Mouse (Mus musculus) left cerebral cortex, adult 9 months (tissue): ENCODE data around the gene Abcb1b.
"Not testable (repeated sequence)": the region's sequence is repeated elsewhere in the genome, so short reads cannot be mapped to it uniquely, and the experiment has no call there.

Source experiments
- DNase-seq, 2 experiments: peaks; one replicate each; pipeline ENCODE4 v3.0.0; 2022; ENCODE audit warnings: low spot score in 2 of 2

Abcb1b gene

DNA sequence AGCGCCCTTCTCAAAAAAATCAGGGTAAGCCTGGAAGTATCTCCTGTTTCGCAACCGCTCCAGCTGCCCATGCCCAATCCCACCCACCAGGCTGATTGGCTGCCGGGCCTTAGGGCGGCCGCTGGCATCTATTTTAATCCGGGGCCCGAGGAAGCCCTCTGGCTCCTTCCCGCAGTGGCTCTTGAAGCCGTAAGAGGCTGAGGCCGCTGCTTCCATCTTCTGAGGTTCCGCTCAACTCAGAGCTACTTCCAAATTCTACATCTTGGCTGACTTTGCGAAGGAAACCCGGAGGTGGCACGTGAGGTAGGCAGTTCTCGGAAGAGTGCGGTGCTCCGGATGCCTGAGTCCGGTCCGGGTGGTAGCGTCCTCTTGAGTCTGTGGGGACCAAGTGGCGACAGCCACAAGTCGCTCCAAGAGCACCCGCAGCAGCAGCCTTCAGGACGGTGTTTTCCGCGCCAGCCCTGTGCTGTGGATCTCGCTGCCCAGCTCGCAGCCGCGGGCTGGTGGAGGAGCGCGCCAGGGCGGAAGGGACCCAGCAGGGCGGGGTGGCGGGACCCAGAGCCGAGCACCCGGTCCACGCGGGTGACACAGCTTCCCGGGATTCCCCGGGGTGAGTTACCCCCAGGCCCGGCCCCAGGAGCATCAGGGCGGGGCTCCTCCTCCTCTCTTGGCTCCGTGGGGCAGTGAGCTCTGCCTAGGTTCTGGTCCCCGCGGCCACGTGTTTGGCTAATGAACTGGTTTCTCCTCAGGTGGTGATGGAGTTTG is at the start of gene Abcb1b:
Gene Abcb1b, plus strand, starts transcription at position 161 of the 765 bp plus-strand sequence.
- peak; percentile 11 to 62 for DNase-seq

DNA sequence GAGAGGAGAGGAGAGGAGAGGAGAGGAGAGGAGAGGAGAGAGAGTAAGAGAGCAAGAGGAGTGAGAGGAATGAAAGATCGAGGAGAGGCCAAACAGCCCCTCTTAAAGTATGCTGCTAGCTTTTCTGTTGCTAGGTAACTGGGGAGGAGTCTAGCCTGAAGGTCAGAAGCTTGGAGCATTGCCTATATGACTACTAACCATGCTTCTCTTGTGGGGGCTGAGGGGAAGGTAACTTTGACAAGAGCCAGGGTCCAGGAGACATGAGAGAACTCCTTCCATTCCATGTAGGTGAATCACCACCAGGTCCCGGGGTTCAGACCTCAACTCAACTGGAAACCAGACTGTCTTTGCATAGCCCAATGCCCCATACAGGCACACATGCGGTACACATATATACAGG is 25.1 kb upstream of the Abcb1b start:
- DNase-seq: no peak

DNA sequence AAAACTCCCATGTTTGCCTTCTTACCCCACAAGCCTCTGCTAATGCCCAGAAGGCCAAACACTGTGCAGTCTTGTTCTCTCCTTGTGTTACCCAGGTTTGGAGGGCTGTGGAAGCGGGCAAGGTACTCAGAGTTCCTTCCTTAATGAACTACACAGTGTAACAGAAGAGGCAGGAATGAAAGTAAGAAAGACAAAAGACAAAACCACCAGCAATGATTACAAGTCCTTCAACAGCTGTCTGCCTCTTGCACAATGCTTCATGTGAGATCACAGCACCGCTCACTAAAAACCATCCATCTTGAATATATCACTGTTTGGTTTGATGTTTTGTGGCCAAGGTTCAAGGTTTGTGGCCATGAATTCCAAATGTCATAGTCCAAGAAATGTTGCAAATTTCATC is 19.6 kb upstream of the Abcb1b start:
- DNase-seq: no peak

DNA sequence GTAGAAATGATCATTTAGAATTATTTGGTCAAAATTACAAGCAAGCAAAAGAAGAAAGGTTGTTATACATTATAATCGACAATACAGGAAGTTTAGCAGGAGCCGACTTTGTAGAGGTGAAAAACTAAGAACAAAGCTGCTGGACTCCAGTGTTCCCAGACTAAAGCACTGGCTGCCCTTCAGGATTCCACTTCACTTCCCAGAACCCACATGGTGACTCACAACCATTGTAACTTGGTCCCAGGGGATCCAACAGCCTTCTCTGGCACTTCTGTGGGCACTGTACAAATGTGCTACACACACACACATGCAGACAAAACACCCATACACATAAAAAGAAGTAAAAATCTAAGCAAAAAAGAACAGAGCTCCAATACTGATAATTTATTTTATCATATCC is 19.2 kb upstream of the Abcb1b start:
- no peak for DNase-seq

DNA sequence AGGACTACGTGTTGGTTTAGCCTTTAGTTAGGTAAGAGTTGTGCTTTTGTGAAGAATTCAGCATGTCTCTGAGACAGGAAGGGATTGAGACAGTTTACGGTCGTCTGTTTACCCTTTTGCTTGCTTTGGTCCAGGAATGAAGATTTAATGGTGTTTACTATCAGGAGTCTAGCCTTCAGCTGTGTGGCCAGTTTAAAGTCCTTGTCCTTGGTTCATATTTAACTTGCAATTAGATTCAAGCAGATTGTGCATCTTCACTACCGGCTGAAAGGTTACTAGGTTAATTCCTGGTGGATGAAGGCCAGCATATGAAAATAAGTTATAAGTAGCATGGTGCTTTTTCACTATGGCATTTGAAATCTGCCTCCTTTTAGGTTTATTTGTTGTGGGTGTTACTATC is 5.7 kb upstream of the Abcb1b start:
- no peak for DNase-seq

DNA sequence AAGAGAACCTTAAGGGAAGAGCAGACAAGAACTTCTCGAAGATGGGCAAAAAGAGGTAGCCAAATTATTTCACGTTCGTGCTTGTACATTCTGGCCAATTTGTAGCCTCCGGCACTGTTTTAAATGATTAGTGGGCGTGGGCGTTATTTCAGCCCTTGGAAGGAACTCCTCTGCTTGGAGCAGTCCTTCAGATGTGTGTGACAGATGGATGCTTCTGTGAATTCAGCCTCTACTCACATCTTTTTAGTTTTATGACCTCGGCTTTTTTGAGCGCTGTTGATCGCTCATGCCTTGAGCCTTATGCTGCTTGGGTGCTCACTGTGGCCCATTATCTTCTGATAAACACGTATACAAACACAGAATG is 787 bp downstream of the Abcb1b start:
- no peak for DNase-seq

DNA sequence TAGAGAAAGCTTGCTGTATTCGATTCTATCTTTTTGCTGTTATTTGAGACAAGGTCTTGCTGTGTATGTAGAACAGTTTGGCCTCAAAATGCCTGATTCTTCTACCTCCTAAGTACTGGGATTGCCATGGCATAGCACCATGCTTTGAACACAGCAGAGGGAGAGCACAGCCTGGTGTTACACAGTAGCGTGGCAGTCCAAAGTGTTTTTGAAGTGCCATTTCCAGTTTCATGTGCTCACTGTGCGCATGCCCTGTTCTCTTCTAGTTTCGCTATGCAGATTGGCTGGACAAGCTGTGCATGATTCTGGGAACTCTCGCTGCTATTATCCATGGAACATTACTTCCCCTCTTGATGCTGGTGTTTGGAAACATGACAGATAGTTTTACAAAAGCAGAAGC is 7.8 kb downstream of the Abcb1b start:
- DNase-seq: no peak

DNA sequence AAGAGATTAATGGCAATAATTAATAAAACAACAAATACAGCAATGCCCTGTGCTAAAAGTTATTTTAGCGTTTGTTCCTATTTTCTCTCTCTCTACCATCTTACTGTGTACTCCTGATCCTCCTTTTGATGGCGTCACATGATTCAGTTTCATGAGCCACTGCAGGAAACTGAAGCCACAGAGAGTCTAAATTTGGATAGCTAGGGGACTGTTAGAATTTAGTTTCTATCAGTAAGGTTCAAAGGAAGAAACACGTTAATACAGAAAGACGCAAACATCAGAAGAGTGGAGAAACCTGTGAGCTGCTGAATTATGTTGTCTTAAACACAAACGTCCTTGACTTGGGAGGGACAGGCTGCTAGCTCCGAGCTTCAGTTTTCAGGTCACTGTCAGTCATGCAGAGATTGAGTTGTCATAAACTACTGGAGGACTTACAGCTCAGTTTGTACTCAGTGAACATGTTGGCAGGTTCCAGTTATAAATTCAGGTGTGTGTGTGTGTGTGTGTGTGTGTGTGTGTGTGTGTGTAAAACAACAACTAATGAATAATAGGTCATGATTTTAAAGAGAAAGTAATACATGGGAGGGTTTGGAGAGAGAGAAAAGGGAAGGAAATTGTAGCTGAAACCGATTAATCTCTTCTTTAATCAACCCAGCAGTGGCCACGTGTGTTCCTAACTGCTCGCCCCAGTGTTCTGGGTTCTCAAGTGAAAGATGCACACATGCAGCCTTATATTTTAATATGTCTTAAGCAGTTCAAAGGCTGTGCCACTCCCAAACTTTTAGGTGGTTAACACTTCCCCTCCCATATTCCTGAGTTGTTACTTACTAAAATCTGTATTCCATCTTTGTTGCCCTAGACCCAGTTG is 9.4 kb downstream of the Abcb1b start:
- DNase-seq: no peak

DNA sequence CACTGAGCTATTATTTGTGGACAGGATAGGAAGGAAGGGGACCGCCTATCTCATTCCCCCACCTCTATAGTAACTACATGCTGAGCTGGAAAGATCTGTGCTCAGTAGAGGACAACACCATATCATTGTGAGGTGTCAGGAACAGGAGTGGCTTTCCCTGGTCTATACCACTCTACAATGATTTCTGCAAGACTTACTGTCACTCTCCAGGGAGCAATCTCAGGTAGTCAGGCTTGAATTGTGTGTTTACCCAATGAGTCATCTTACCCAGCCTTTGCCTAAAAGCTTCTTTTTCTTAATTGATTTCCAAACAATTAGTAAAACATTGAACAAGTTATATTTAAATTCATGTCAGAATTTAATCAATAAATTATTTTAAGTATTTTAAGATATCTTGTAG is 15.9 kb downstream of the Abcb1b start:
- no peak for DNase-seq

DNA sequence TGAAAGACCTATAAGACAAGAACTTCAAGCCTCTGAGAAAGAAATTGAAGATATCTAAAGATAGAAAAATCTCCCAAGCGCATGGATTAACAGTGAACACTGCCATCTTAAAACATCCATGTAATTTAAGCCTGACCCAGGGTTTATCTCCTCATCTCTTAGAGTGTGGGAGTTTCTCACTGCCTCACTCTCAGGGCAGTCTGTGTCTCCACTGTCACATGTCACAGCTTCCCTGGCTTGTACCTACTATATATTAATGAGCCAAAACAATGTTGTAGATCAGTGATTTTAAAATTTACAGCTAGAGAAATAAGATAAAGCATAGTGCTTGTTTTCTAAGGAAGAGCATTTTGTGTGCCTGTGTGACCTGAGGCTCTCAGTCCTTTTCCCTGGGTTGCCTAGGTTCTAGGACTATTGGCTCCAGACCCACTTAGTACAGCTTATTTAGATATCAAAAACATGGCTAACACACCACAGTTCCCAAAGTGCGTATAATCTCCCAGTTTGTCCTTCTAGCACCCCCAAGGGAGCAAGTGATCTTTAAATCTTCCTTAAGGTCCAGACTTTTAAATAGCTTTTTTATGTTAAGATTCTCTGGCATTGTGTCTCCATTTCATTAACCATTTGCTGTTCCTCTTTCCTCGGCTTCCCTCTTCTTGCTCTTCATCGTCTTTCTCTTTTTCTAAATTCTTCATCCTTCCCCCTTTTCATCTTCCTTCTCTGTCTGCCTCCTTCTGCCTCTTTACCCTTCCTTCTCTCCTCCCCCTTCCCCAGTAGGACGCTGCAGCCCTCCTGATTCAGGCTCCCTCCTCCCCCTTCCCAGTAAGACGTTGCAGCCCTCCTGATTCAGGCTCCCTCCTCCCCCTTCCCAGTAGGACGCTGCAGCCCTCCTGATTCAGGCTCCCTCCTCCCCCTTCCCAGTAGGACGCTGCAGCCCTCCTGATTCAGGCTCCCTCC is 22.0 kb downstream of the Abcb1b start:
- no peak for DNase-seq

DNA sequence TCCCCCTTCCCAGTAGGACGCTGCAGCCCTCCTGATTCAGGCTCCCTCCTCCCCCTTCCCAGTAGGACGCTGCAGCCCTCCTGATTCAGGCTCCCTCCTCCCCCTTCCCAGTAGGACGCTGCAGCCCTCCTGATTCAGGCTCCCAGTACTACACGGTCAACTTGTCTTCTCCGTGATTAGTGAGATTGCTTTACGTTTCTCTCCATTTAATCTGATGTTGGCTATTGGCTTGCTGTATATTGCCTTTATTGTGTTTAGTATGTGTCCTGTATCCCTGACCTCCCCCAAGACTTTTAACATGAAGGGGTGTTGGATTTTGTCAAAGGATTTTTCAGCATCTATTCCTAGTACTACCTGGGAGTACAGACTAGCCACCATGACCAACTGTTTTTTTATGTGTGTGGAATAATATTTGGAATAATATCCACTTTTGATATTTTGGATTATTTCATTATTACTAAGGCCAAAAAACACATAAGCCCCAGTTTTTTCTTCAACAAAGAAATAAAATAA is 22.7 kb downstream of the Abcb1b start:
- not testable (repeated sequence) for DNase-seq

DNA sequence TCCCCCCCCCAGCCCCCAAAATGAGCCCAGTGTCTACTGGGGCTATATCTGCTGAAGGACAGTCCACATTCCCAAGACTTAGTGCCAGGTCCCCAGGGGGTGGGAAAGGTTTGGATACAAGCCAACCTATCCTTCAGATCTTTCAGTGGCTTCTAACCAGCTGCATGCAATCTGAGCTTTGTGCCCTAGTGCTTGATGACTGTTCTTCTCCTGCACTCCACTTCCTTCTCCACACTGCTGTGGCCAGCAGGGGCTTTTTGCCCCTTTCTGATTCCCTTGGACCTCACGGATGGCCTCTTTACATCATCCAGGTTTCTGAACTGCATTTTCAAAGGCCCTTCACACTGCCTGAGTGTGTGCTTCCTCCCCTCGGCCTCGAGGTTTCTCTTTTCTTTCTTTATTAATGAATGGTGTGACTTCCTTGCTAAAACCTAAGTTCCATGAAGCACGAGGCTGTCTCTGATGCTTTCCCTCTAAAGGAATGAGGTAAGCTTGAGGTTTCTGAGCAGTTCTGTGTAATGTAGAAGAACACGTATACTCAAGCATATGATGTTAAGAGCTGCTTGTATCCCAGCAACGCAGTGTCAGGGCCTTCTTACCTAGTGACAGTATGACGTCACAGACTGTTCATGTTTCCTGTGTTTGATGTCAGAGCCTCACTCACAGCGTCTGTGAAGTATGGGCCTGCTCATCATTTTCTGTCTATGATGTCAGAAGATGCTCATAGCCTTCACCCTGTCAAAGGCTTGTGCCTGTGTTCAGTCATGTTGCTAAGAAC is 40.9 kb downstream of the Abcb1b start:
- DNase-seq: no peak

DNA sequence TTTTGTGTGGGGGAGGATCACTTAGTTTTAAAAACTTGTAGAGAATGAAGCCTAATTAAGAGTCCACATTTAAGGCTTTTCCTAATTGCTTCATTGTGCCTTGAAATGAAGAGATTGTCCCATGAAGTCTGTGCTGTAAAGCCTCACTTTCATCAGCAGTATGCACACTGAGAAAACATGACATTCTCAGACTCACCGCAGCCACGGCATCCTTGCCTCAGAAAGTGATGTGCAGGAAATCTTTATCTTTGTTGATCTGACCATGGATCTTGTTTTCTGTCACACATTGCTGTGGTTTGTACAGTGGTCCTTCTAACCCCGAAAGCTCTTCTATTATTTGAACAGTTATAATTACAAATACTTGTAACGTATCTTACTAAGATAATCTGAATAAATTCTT is 41.7 kb downstream of the Abcb1b start:
- DNase-seq: no peak

DNA sequence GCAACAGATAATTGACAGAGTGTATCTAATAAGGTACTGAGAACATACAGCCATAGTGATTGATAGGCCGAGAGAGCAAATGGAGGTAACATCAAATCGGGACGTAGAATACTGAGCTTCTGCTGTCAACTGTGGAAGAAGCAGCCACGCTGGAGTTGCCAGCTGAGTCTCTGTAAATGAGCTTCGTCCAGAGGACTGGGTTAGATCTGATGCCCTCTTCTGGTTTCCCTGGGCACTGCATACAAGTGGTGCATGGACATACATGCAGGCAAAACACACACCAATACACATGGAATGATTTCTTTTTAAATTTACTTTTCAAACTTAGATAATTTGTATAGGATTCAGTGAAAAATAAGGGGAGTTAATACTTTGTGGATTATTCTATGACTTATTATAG is 42.9 kb downstream of the Abcb1b start:
- peak in 1 of 2 experiments; percentile 51 for DNase-seq

DNA sequence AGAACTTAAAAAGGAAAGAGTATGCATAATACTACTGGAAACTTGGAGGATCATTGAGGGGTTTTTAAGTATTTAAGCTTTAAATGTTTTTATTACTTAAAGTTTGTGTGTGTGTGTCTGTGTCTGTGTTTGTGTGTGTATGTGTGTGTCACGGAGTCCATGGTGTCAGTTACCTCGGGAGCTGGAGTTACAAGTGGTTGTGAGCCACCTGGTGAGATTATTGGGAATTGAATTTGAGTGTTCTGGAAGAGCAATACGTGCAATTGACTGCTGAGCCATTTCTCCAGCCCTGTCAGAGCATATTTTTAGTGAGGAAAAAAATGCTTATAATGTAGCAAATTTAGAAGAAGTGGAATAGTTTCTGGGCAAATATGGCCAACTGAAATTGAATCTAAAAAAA is 44.9 kb downstream of the Abcb1b start:
- DNase-seq: no peak

DNA sequence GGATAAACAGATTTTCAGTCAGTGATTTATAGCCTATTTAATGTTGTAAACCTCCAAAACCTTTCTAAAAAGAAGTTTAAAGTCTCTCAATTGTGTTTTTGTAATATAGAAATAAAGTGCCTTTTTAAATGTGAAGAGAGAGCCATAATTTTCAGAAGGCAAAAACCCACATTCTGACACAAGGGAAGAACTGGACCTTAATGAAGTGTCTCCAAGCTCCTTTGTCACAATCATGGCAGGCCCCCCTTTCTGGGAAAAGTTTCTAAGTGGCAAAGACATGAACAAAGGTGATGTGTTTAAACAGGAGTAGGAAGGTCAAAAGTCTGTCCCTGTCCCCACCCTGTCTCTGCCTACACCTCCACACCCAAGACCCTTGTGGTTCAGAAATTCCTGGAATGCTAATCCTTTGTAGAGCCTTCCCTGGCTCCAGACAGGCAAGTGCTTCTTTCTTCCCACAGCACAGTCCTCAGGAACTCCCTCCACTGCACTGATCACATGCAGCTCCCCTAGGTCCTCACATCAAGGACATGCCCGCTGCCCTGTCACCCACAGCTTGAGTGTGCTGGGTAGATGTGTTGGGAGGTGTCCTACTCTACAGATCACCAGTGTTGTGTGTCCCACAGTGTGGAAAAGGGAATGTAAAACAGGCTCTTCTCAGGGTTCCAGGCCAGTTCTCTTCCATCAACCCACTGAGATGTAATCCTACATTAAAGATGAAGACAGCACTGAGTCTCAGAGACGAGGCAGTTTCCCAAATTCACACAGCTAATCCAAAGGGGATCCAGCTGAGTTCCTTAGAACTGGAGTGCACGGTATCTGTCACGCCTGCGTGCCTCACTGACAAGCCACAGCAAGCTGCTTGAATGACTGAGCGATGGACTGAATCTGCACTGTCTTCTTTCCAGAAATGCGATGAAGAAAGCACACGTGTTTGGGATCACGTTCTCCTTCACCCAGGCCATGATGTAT is 50.9 kb downstream of the Abcb1b start:
- DNase-seq: not testable (repeated sequence)

DNA sequence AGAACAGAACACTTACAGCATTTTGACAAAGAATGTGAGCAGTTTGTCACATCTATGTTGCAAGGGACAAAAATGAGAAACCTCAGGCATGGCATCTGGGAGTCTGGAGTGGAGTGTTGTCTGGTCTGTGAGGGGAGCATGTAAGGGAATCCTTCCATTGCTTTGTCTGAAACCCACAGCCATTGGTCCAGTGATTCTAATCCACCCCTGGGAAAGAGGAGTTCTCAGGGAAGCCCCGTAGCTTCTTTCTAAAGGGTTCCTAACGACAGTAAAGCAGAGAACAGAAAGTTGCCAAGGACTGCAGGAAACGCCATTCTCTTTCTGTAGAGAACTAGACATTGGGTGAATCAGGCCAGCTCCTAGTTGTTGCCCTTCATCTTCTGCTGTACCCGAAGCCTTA is 52.9 kb downstream of the Abcb1b start:
- no peak for DNase-seq

DNA sequence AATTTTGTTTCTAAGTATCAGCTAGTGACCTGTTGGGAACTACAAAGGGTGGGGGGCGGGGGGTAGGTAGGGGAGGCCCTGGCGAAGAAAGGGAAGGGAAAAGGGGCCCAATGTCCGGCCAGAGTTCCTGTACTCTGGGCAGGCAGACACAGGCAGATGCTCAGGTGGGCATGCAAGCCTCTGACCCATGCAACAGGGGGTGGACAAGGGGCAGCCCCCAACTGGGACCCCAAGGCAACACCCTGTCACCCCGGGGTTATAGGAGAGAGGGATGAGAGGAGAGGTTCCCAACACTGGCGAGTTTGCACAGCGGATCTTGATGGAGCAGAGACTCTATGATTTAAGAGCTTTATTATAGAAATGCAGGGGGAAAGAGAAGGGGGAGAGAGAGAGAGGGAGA is 59.3 kb downstream of the Abcb1b start:
- no peak for DNase-seq

DNA sequence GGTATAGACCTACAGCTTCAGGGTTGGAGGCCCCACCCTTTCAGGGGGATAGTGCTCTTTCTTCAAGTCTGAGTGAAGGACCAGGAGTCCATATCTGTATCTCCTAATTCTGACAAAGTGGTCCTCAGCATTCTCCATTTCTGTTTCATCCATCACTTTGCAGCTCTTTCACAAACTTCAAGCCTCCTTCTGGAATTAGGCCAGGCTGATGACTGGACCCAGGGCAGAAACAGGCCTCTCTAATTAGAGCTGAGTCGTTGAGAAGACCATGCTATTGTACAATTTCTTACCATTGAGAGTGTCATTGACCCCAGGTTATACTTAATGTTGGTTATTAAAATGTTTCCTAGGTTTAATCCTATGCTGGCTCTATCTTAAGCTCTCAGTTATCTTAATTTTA is 63.9 kb downstream of the Abcb1b start:
- DNase-seq: no peak
